Mouse (Mus musculus) lung, embryonic 14.5 days (tissue): ENCODE results near the gene Crisp2. TPM values are rescaled to one million over a fixed set of nuclear protein-coding genes. Genes with fewer than 3 reads are reported as not detected.
"Not testable (repeated sequence)": the region's sequence is repeated elsewhere in the genome, so short reads cannot be mapped to it uniquely, and the experiment has no call there.

Experiments
- ATAC-seq: fragments of 200-750 bp; cut with Nextera tagmentation; 2 replicates; pipeline ENCODE4 v1.8.0; 2017; ENCODE audit warnings: mild to moderate bottlenecking, moderate TSS enrichment, moderate library complexity; ENCODE audit not compliant: insufficient read depth
- DNase-seq: peaks from one replicate; pipeline ENCODE4 v3.0.0-alpha.2; 2015
- H3K27ac ChIP-seq: fragments of 300-500 bp; sonication (generic); 2 replicates; pipeline ENCODE4 v1.5.1; 2014; ENCODE audit warnings: low read depth, mild to moderate bottlenecking, moderate library complexity
- H3K27me3 ChIP-seq: fragments of 300-500 bp; sonication (generic); 2 replicates; pipeline ENCODE4 v1.6.1; 2014; ENCODE audit warnings: low read length, control low read depth; ENCODE audit not compliant: insufficient read depth
- H3K36me3 ChIP-seq: fragments of 300-500 bp; sonication (generic); 2 replicates; pipeline ENCODE4 v1.6.1; 2014; ENCODE audit warnings: control low read depth; ENCODE audit not compliant: insufficient read depth
- H3K4me1 ChIP-seq: fragments of 300-500 bp; sonication (generic); 2 replicates; pipeline ENCODE4 v1.6.1; 2014; ENCODE audit warnings: antibody characterized with exemption, control low read depth; ENCODE audit not compliant: insufficient read depth
- H3K4me2 ChIP-seq: fragments of 300-500 bp; sonication (generic); 2 replicates; pipeline ENCODE4 v1.6.1; 2014; ENCODE audit warnings: mild to moderate bottlenecking
- H3K4me3 ChIP-seq: fragments of 300-500 bp; sonication (generic); 2 replicates; pipeline ENCODE4 v1.5.1; 2014; ENCODE audit warnings: low read depth, low read length
- H3K9ac ChIP-seq: fragments of 300-500 bp; sonication (generic); 2 replicates; pipeline ENCODE4 v1.6.1; 2014
- H3K9me3 ChIP-seq: fragments of 300-500 bp; sonication (generic); 2 replicates; pipeline ENCODE4 v1.6.1; 2016; ENCODE audit warnings: low read depth, low read length, control low read depth
- CTCF ChIP-seq: IDR thresholded peaks from 2 replicates; pipeline ENCODE4 v1.5.1; 2016; ENCODE audit warnings: antibody characterized with exemption, low read depth
- WGBS: fragments of 180-500 bp; shearing (Covaris S2); extraction: QIAGEN DNeasy Blood & Tissue Kit; methylation state at CpG from one replicate; pipeline ENCODE4 v1.1.7; 2014; 5-methylcytosine and 5-hydroxymethylcytosine counted together
- polyA plus RNA-seq: library from polyadenylated mRNA; unstranded; fragments of >200 nt; fragmentation: Nextera tagmentation; extraction: Ambion mirVana; gene quantifications from 2 replicates; pipeline ENCODE4 v1.2.1, GENCODE M21; 2014

Crisp2 gene
- polyA plus RNA-seq, 1 experiment from 2014 or later, result not detected

- ATAC-seq (no peak), DNase-seq (peak; percentile 52)
- H3K4me2 ChIP-seq, result no peak overlapping the region
- H3K9ac ChIP-seq, result no peak overlapping the region
- H3K36me3 ChIP-seq, result no peaks in the 10 kb centered on the region
- no peak overlapping the region for H3K27ac ChIP-seq
- H3K27me3 ChIP-seq, result no peaks in the 10 kb centered on the region
- H3K4me1 ChIP-seq, result no peaks in the 10 kb centered on the region
- TF ChIP-seq CTCF, result peak; percentile 35
- H3K4me3 ChIP-seq, result no peak overlapping the region
- no peaks in the 10 kb centered on the region for H3K9me3 ChIP-seq
- WGBS, result 45% methylated on average over 20 of the region's 20 CpGs
These were observed 12.6 kb downstream of the Crisp2 start for GRCm38 (mm10) chr17:40793921-40794854.

DNA sequence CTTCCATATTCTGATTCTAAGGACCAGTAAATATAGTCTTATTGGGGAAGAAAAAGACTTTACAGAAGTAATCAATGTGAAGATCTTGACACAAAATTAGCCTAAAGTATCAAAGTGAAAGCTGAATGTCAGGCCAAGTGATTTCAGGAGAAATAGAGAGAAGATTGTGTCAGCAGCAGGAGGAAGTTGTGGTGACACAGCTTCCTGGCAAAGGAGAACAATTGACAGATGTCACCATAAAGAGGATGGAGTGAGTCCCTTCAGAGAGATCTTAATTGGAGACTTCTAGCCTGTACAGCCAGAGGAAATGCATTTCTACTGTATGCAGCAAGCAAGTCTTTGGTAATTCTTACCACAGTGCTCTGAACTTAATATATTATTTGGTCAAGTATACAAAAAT, 16.9 kb downstream of the Crisp2 start:
- H3K9me3 ChIP-seq, result no peaks in the 10 kb centered on the region
- no peak overlapping the region for H3K27ac ChIP-seq
- H3K9ac ChIP-seq, result no peak overlapping the region
- H3K4me2 ChIP-seq, result no peak overlapping the region
- TF ChIP-seq CTCF, result no peak
- ATAC-seq (no peak), DNase-seq (no peak)
- no peak overlapping the region for H3K4me3 ChIP-seq
- H3K36me3 ChIP-seq, result no peaks in the 10 kb centered on the region
- H3K27me3 ChIP-seq, result no peaks in the 10 kb centered on the region
- no peaks in the 10 kb centered on the region for H3K4me1 ChIP-seq

GRCm38 (mm10) chr17:40767120-40767519, 39.7 kb downstream of the Crisp2 start:
- no peak overlapping the region for H3K4me2 ChIP-seq
- TF ChIP-seq CTCF, result no peak
- ATAC-seq (no peak), DNase-seq (no peak)
- no peak overlapping the region for H3K9ac ChIP-seq
- H3K36me3 ChIP-seq, result no peaks in the 10 kb centered on the region
- no peaks in the 10 kb centered on the region for H3K27me3 ChIP-seq
- no peak overlapping the region for H3K4me3 ChIP-seq
- WGBS, result 80% methylated on average over 1 of the region's 1 CpGs
- H3K9me3 ChIP-seq, result no peaks in the 10 kb centered on the region
- H3K4me1 ChIP-seq, result no peaks in the 10 kb centered on the region
- H3K27ac ChIP-seq, result no peak overlapping the region

DNA sequence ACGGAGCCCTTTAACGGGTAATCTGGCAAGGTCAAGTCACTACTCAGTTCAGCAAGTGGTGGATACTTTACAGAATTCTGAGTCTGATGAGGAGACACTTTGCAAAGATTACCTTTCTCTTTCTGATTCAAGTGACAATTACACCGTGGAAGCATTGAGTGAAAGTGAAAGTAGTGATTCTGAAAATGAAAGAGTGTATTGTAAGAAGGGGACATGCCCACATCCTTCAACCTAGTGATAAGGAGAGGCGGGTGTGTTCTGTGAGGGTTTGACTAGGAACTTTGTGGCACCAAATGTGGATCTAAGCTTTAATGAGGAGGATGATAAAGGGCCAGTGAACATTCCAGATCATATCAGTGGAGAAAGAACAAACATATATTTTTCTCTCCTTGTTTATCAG, 43.1 kb downstream of the Crisp2 start:
- ATAC-seq, result no peak
- TF ChIP-seq CTCF, result no peak
- H3K4me2 ChIP-seq, result no peak overlapping the region
- H3K9me3 ChIP-seq, result no peaks in the 10 kb centered on the region
- H3K27ac ChIP-seq, result no peak overlapping the region
- no peak overlapping the region for H3K4me3 ChIP-seq
- WGBS, result 73% methylated on average over 4 of the region's 4 CpGs
- H3K4me1 ChIP-seq, result no peaks in the 10 kb centered on the region
- DNase-seq, result no peak
- no peaks in the 10 kb centered on the region for H3K27me3 ChIP-seq
- H3K9ac ChIP-seq, result no peak overlapping the region
- no peaks in the 10 kb centered on the region for H3K36me3 ChIP-seq

DNA sequence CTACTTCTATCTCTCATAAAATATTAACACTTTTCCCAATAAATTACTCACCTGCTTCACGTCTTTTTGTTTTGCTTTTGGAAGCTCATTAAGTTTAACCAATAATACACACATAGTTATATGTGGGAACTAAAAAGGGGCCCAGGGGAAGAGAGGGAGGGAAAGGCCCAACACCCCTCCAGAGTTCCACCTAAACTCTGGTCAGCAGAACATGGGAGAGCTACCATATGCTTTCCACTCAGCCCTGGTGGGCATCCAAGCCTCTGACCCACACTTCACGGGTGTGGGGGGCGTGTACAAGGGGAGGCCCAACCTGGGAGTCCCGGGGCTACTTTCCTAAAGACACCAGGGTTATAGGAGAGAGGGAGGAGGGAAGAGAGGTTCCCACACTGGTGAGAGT, 75.1 kb downstream of the Crisp2 start:
- Histone ChIP-seq H3K27ac (no peak overlapping the region), H3K36me3 (no peaks in the 10 kb centered on the region), H3K4me3 (no peak overlapping the region), H3K4me1 (no peaks in the 10 kb centered on the region), H3K4me2 (no peak overlapping the region), H3K9me3 (no peaks in the 10 kb centered on the region), H3K9ac (no peak overlapping the region), H3K27me3 (no peaks in the 10 kb centered on the region)
- DNase-seq (no peak), ATAC-seq (no peak)
- WGBS, result 44% methylated on average over 4 of the region's 4 CpGs
- no peak for TF ChIP-seq CTCF

- Histone ChIP-seq H3K4me1 (no peaks in the 10 kb centered on the region), H3K4me2 (no peak overlapping the region), H3K27me3 (no peaks in the 10 kb centered on the region), H3K9ac (no peak overlapping the region), H3K4me3 (no peak overlapping the region), H3K36me3 (no peaks in the 10 kb centered on the region), H3K9me3 (no peaks in the 10 kb centered on the region), H3K27ac (no peak overlapping the region)
- no peak for ATAC-seq
- TF ChIP-seq CTCF, result no peak
- 73% methylated on average over 2 of the region's 2 CpGs for WGBS
- no peak for DNase-seq
These were observed 75.5 kb downstream of the Crisp2 start for GRCm38 (mm10) chr17:40731296-40731695.

DNA sequence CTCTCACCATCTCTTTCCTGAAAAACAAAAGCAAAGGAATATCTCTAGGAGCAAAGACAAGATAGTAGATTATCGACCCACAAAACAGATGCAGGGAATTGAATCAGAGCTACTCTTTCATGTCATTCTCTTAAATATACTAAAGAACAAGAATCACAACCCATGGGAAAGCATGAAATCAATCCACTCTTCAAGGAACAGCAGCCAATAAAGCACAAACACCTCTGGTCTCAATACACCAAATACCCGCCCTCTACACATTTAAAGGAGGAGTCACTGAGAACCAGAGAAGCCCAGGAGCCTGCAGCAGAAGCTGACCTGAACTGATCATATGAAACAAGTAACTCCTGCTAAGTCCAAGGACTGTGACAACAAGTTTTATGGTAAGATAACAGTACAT, 80.0 kb downstream of the Crisp2 start, which contains the start of gene Esp1:
Gene Esp1, plus strand, starts transcription at position 301 of the 400 bp plus-strand sequence.
- no peak within 1 kb of the TSS for H3K27ac ChIP-seq
- no peaks in the 10 kb centered on the region for H3K36me3 ChIP-seq
- DNase-seq, result no peak
- no peaks in the 10 kb centered on the region for H3K4me1 ChIP-seq
- no peak within 1 kb of the TSS for H3K9ac ChIP-seq
- WGBS, result 71% methylated on average over 2 of the region's 2 CpGs
- H3K4me3 ChIP-seq, result no peak within 1 kb of the TSS
- no peaks in the 10 kb centered on the region for H3K27me3 ChIP-seq
- no peak for TF ChIP-seq CTCF
- H3K9me3 ChIP-seq, result no peaks in the 10 kb centered on the region
- no peak for ATAC-seq
- no peak within 1 kb of the TSS for H3K4me2 ChIP-seq

DNA sequence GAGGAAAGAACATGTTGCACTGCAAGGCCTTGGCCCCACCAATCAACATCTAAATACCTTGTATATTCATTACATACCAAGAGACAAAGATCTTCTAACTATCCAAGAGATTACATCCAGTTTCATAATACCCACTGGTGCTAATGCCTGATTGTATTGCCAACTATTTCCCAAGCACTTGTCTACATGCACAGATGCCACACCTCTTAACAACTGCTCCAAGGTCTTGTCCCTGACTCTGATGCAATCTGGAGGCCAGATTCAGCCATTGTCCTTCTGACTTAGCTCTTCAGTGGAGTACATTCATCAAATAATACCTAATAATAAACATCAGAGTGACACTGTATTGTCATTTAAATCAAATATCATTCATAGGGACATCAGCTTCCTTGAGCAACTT, 89.7 kb downstream of the Crisp2 start:
- not testable (repeated sequence) for H3K36me3 ChIP-seq, H3K9ac ChIP-seq, DNase-seq, H3K27me3 ChIP-seq, H3K4me1 ChIP-seq, H3K4me2 ChIP-seq, H3K27ac ChIP-seq, H3K9me3 ChIP-seq, H3K4me3 ChIP-seq, ATAC-seq
